Mouse (Mus musculus) kidney, adult 2 months (tissue): Measurements from ENCODE around the gene Tnfrsf9.

ENCODE experiments used
- CTCF ChIP-seq: fragments of 200-500 bp; conservative IDR thresholded peaks from 2 replicates; pipeline ENCODE4 v1.5.1; 2011; ENCODE audit warnings: low read depth, mild to moderate bottlenecking, control low read depth, low read length, moderate library complexity, mixed read lengths; ENCODE audit not compliant: insufficient read depth, insufficient read length
- POLR2A ChIP-seq: fragments of 200-500 bp; IDR thresholded peaks from one replicate; pipeline ENCODE4 v1.6.1; 2011; ENCODE audit warnings: low read depth, low read length, control low read depth

GRCm38 (mm10) chr4:150889955-150890315, 24.4 kb upstream of the Tnfrsf9 start:
- TF ChIP-seq CTCF (0 out of 2 replicates have a peak, but pooled peaks have one; percentile 6), POLR2A (no peak)
